Mouse (Mus musculus) fibroblast of lung, adult 2 months (primary cell): ENCODE data around the gene Zkscan7.
"Not testable (repeated sequence)": the region's sequence is repeated elsewhere in the genome, so short reads cannot be mapped to it uniquely, and the experiment has no call there.

Experiments used
- DNase-seq: peaks from one replicate; pipeline ENCODE4 v3.0.0-alpha.2; 2011; ENCODE audit warnings: low read depth

Zkscan7 gene

GRCm38 (mm10) chr9:122885385-122885784, at the start of gene Zkscan7:
Gene Zkscan7 (plus strand): TSS chr9:122885685.
- DNase-seq: no peak

GRCm38 (mm10) chr9:122836126-122836525, 49.4 kb upstream of the Zkscan7 start:
- DNase-seq: peak; percentile 8

- DNase-seq: peak; percentile 51
These were observed 48.7 kb upstream of the Zkscan7 start for GRCm38 (mm10) chr9:122836790-122837189.

- DNase-seq: no peak
These were observed 48.3 kb upstream of the Zkscan7 start for GRCm38 (mm10) chr9:122837216-122837615.

GRCm38 (mm10) chr9:122837680-122838079, 47.8 kb upstream of the Zkscan7 start:
- DNase-seq: no peak

- no peak for DNase-seq
These were observed 41.7 kb upstream of the Zkscan7 start, which contains the start of gene Gm35549 for GRCm38 (mm10) chr9:122843760-122844159. Gene Gm35549 (minus strand): TSS chr9:122844035.

- no peak for DNase-seq
These were observed 39.9 kb upstream of the Zkscan7 start for GRCm38 (mm10) chr9:122845621-122846020.

GRCm38 (mm10) chr9:122846156-122846555, 39.3 kb upstream of the Zkscan7 start:
- no peak for DNase-seq

GRCm38 (mm10) chr9:122847811-122848311, 37.6 kb upstream of the Zkscan7 start:
- DNase-seq: not testable (repeated sequence)

GRCm38 (mm10) chr9:122854526-122854925, 31.0 kb upstream of the Zkscan7 start:
- no peak for DNase-seq

- DNase-seq: not testable (repeated sequence)
These were observed 30.3 kb upstream of the Zkscan7 start for GRCm38 (mm10) chr9:122855141-122855540.

GRCm38 (mm10) chr9:122855617-122856016, 29.9 kb upstream of the Zkscan7 start:
- DNase-seq: no peak

GRCm38 (mm10) chr9:122856716-122857115, 28.8 kb upstream of the Zkscan7 start:
- no peak for DNase-seq

- no peak for DNase-seq
These were observed 24.7 kb upstream of the Zkscan7 start for GRCm38 (mm10) chr9:122860752-122861151.

GRCm38 (mm10) chr9:122863731-122864130, 21.8 kb upstream of the Zkscan7 start:
- DNase-seq: no peak

GRCm38 (mm10) chr9:122864848-122865247, 20.6 kb upstream of the Zkscan7 start:
- no peak for DNase-seq

- peak; percentile 68 for DNase-seq
These were observed 19.8 kb upstream of the Zkscan7 start, which contains the start of gene Zfp445 for GRCm38 (mm10) chr9:122865697-122866166. Gene Zfp445 (minus strand): TSS chr9:122866006.

GRCm38 (mm10) chr9:122866192-122866591, 19.3 kb upstream of the Zkscan7 start:
- DNase-seq: no peak

- DNase-seq: no peak
These were observed 12.9 kb upstream of the Zkscan7 start for GRCm38 (mm10) chr9:122872595-122872994.

GRCm38 (mm10) chr9:122874653-122875052, 10.8 kb upstream of the Zkscan7 start:
- no peak for DNase-seq

GRCm38 (mm10) chr9:122875145-122875544, 10.3 kb upstream of the Zkscan7 start:
- no peak for DNase-seq

- peak; percentile 20 for DNase-seq
These were observed 1.1 kb downstream of the Zkscan7 start for GRCm38 (mm10) chr9:122886372-122887179.

GRCm38 (mm10) chr9:122901047-122901446, 15.6 kb downstream of the Zkscan7 start:
- no peak for DNase-seq
